Mouse (Mus musculus) hindlimb bud, embryonic 11.5 days (tissue): ENCODE data around the gene Ppm1l.
"Not testable (repeated sequence)": the region's sequence is repeated elsewhere in the genome, so short reads cannot be mapped to it uniquely, and the experiment has no call there.

ENCODE experiments used
- DNase-seq: peaks from one replicate; pipeline ENCODE4 v3.0.0-alpha.2; 2012; ENCODE audit warnings: low read depth, low spot score; ENCODE audit errors: extremely low spot score

Ppm1l gene

DNA sequence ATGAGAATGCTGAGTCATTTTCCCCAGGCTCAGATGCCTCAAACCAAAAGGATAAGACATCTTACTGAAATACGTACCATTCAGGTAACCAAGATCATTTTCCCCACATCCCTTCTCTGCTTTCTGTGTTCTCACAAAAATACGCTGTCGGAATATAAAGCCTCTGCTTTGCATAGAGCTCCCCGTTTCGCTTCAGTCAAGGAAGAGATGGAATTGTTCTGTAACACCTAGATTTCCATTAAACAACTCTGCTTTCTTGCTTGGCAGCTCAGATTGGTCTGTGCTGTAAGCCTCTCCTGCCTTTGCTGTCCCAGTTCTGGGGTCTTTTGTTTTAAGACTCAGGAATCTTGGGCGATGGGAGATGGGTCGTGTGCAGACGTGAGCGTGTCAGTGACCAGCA, 51.3 kb downstream of the Ppm1l start:
- no peak for DNase-seq

DNA sequence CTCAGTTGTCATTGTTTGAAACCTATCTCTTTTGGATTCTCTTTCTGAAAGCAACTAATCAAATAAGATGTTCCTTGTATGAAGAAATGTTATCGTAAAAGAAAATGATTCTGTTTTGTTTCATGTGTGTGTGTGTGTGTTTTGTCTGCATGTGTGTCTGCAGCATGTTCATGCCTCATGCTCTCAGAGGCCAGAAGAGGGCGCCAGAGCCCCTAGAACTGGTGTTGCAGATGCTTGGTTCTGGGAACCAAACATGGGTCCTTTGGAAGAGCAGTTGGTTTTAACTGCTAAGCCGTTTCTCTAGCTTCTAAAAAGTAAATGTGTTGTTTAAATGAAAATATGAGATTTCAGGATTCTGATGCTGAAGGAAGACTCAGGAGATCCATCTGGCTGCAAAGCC, 56.1 kb downstream of the Ppm1l start:
- DNase-seq: no peak

DNA sequence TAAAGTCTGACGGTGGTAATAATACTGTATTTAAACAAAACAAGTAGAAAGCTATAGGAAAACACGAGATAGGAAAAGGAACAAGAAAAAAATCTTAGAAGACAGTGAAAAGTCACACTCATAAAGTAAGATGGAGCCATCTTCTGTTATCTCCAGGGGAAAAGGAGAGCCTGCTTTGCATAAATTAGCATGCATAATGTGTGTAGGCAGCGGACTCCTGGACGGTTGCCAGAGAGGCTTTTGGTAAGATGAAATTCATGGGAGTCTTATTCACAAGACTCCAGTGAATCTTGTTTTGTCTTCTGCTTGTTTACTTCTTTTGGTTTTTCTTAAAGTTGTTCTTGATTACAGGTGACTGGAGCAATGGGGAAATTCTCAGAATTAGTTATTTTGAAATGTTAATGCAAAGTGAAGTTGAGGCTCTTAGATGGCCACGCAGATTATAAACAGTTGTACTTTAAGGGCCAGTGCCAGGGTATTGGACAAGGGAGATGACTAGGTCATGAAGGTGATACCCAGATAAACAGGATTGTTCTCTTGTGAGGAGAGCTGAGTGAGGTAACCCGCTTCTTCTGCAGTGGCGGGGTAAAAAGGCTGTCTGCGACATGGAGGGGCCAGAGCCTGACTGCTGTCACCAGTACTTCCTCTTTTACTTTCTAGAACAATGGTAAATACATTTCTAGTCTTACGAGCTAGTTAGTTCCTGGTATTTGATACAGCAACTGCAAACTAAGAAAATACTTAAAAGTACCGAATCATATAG, 57.1 kb downstream of the Ppm1l start:
- no peak for DNase-seq

DNA sequence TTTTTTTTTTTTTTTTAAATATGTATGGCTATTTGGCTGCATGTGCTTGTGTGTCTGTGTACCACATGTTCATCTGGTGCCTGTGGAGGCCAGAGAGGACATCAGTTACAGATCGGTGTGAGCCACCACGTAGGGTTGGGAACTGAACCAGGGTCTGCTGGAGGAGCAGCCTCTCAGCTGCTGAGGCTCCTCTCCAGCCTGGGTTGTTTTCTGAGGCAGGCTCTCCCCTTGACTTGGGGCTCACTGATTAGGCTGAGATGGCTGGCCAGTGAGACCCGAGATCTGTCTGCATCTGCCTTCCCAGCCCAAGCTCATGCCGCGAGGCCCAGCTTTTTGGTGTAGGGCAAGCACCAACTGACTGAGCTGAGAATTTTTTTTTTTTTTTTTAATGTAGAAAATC, 57.9 kb downstream of the Ppm1l start:
- DNase-seq: no peak

DNA sequence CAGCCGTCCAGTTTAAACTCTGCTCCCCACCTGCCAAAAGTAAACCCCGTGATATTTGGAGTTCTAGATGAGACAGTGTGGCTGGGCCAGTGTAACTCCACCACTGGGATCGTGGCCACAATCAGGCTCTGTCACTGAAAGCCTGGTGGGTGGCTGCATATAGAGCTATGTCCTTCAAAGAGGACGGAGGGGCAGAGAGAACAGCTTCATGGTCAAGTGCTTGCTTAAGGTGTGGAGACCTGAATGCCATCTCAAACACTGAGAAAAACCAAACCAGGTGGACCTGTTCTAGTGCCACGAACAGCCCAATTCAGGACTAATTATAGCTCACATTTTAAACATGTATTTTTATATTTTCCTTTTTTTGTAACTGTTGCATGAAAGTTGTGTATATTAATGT, 58.3 kb downstream of the Ppm1l start:
- DNase-seq: no peak

DNA sequence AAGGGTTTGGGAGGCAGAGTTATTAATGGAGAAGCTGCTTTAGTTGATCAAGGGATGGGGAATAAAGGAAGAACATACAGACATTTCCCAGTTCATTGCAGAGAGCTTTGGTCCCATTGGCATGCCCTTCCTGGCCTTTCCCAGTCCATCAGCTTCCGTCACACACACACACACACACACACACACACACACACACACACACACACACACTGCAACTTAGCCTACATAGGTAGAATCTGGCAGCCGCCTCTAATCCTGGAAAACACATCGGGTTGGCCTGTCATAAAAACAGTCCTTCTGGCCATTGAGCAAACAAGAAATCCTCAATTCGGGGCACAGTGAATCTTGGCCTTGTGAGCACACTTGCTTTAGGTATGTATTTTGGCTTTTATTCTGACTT, 64.6 kb downstream of the Ppm1l start:
- no peak for DNase-seq

DNA sequence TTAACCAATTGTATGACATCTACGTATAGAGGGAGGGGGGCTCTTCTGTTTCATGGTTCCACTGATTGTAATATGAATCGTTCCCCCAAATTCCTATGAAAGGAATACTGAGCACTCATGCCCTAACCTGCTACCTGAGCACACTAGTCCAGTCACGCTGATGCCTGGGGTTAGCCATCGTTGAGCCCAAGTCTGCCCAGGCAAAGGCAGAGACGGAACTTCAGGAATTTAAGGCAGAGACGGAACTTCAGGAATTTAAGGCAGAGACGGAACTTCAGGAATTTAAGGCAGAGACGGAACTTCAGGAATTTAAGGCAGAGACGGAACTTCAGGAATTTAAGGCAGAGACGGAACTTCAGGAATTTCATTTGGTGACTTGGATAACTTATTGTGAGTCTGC, 75.2 kb downstream of the Ppm1l start:
- not testable (repeated sequence) for DNase-seq

DNA sequence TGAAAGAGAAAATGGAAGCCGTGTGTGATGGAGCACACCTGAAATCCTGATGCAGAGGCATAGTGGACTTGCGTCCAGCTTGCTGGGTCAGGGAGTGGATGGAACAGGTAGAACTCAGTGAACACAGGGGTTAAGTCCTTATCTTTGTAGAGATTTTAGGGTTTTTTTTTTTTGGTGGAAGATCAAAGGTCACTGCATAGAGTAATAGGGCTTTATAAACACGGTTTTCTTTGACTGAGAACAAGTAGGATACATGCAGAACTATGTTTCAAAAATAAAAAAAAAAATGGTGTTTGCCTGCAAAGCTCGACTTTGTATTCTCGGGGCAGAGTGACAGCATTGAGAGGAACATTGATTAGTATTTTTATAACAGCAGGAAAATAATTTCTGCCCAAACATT, 75.6 kb downstream of the Ppm1l start:
- no peak for DNase-seq

DNA sequence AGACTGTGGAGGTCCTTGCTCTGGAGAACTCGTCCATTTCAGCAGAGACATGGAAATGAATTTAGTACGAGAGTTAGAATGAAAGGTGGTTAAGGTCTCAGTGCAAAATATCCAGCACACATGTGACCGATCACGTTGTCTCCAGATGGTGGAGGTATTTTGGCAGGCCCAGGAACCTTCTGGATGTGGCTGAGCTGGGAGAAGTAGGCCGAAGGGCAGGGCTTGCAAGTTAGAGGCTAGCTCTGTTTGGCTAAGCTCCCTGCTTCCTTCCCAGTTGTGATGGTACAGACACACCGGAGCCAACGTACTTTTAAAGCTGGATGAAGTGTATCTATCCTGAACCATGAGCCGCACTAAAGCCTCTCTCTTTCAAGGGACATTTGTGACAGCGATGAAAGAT, 76.4 kb downstream of the Ppm1l start:
- DNase-seq: no peak

DNA sequence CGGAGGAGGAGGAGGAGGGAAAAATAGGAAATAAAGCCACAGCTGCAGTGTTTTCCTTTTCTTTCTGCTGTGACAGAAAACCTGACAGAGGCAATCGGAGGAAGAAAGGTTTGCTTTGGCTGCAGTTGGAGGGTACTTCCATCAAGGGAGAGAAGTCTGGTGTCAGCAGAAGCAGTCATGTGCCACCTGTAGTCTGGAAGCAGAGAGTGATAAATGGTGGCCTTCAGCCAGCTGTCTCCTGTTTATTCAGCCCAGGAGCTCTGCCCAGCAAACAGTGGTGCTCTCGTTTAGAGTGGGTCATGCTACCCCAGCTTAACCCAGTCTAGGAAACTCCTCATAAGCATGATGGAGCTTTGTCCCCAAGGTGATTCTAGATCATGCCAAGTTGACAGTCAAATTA, 77.3 kb downstream of the Ppm1l start:
- DNase-seq: no peak

DNA sequence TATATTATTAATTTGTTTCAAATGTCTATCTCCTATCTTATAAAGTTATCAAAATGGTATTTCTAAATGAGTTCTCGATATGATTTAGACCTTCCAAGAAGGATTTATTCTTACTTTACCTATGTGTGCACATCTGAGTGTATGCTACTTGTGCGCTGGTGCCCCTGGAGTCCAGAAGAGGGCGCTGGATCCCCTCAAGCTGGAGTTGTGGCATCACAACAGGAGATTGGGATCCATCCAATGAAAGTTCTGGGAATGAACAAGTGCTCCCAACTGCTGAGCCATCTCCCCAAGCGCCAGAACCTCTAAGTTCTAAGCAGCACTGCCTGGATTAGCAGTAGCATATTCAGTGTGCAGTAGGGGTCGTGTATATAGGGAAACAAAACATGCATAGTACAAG, 78.4 kb downstream of the Ppm1l start:
- DNase-seq: no peak

DNA sequence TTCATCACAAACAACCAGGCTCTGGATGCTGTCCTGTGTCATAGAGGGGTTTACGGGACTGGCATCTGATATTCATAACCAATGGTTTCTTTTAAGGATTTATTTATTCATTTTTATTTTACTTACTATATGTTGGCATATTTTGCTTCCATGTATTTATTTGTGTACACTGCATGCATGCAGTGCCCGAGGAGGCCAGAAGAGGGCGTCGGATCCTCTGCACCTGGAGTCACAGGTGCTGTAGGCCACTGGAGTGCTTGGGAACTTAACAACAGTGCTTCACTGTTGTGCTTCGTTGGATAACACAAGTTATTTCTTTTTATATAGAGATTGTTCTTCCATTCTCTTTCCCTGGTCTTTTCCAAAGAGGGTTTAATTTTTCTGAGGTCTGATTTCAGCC, 81.1 kb downstream of the Ppm1l start:
- DNase-seq: no peak

DNA sequence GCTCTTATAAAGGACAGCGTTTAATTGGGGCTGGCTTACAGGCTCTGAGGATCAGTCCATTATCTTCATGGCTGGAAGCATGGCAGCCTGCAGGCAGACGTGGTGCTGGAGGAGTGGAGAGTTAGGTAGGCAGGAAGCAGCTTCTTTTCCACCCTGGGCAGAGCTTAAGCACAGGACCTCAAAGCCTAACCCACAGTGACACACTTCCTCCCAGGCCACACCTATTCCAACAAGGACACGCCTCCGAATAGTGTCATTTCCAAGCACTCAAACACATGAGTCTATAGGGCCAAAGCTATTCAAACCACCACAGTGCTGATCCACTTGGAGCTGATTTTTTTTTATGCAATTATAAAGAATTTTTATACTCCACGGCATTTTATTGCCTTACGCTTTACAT, 82.7 kb downstream of the Ppm1l start:
- no peak for DNase-seq

DNA sequence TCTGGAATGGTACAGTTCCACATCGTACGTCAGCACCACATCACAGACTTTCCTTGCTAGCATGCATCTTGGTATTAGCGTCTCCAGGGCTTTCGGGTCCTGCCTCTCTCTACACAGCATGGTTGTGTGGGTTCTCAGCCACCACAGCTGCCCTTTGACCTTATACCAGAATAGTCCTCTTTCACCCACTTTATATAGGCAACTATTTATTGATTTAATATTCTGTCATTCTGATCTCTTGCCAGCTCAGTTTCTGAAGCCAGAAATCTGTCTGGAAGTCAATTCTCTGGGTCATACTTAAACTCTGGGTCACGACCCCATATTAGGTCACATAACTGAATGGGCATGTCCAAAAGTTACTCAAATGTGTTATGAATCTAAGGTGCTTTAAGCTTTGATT, 86.5 kb downstream of the Ppm1l start:
- DNase-seq: no peak

DNA sequence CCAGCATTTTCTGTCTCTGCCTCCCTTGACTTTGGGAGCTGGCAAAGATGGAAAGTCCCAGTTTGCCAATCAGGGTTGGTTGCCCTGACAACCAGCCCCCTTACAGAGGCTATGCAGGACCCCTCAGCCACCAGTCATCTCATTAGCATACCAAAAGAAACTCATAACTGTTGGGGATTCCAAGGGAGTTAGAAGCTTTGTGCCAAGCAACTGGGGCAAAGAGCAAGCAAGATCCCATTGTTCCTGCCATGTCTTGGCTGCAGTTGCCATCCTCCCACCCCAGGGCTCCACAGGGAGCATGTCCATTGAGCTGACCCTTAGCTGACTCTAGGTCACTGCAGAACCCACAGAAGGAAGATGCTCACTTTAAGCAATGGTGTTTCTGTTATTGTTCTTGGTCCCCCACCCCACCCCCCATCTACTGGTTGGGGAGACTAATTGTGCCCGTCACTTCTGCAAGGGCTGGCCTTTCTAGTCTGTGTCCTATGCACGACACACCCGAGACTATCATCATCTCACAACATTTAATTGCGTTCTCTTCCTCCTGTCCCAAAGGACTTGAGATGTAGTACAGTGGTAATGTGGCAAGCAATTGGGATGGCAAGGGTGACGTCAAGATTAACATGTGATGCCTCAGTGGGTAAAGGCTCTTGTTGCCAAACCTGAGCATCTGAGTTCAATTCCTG, 89.7 kb downstream of the Ppm1l start:
- DNase-seq: no peak

DNA sequence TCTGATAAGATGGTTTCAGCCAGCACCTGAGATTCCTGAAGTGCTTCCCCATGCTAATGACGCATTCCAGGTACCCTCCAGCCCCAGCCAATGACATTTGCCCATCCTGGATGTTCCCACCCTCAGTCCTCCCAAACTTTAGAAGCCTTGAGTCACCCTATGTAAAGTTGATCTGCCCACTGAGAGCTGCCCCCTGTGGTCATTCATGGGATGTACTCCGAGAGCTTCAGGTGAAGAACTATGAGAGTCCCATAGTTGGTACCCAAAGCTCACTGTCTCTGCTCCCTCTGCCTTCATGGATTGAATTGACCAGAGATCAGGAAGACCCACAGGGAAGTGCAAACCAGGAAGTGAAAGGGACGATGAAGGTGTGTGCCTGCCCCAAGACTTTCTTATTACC, 91.4 kb downstream of the Ppm1l start:
- no peak for DNase-seq

DNA sequence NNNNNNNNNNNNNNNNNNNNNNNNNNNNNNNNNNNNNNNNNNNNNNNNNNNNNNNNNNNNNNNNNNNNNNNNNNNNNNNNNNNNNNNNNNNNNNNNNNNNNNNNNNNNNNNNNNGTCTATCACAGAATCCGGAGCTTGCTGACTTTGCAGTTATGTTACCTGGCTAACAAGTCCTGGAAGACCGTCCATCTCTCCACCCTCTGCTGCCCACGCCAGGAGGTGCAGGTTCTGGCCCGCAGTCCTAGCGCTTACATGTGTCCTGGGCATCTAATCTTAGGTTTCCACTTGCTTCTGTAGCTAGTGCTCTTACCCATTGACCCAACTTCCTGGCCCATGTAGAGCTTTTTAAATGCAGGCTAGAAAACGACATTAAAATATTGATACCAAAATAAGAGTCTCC, 99.5 kb downstream of the Ppm1l start:
- DNase-seq: no peak

DNA sequence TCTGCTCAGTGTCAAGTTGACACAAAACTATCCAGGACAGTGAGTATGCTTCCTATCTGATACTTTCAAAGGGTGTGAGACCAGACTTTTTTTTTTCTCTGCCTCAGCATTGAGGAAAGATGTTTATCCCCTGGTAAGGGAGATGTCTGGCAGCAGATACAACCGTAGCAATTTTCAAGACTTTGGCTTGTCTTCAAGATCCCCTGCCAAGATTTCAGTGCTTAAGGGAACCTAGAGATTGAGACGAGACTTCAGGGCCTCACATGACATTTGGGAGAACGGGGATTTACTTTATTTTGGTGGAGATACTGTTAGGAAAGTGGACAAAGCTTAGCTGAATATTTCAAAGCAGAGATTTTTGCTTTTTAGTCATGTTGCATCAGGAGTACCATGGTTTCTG, 106.1 kb downstream of the Ppm1l start:
- DNase-seq: no peak

DNA sequence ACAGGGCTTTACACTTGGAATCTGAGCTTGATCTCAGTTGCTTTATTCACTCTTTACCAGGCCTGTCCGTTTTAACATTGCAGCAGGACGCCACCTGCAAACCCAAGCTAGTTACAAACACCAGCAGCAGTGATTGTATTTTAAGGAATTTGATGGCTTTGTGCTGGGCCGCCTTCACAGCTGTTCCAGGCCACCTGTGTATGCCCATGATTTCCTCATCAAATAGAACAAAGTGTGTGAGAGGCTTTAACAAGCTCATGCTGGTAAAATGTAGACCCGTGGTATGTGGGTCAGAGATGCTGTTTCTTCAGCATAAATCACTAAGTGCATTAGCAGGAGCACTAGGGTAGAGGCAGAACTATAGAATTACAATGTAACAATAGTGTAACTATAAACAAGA, 106.7 kb downstream of the Ppm1l start:
- peak; percentile 47 for DNase-seq

DNA sequence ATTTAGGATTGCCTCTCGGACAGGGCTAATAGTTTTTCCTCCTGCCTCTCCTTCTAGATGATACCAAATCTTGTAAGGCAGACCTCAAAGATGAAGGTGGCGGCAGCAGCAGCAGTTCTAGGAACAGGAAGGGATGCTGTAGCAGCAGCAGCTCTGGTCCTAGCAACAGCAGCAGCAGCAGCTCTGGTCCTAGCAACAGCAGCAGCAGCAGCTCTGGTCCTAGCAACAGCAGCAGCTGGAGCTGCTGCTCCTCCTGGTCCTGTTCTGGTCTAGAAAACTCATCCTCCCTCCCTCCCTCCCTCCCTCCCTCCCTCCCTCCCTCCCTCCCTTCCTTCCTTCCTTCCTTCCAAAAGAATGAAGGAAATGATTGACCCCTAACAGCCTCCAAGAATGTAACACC, 108.1 kb downstream of the Ppm1l start:
- not testable (repeated sequence) for DNase-seq

DNA sequence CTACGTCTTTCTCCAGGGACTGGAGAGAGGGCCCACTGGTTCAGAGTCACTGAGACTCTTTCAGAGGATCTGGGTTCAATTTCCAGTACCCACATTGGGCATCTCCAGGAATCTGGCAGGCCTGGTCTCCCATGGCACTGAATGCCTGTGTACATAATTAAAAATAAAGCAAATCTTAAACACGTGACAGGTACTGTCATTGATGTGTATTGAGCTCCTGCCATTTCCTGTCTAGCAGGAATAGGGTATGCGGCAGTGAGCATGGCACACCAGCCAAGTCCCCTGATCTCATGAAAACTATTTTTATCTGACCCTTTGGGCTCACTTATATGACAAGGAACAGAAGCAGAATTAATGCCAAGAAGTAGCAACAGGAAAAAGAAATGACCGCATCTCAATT, 110.6 kb downstream of the Ppm1l start:
- no peak for DNase-seq

DNA sequence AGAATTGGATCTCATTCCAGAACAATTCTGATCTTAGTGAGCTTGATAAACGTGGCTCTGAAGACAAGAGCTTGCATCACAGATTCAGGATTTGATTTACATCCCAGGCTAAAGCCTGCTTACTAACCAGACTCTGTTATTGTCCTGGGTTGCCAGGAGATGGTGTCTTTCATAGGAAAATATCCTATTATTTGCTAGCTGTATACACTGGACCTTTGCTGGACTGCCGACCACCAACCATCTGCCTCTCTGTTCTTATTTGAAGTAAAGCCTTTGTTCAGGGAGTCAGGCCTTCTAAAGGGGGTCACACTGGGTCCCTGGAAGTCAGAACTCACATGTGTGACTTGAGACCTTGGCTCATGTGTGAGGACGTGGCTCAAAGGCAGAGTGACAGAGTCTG, 111.6 kb downstream of the Ppm1l start:
- no peak for DNase-seq

DNA sequence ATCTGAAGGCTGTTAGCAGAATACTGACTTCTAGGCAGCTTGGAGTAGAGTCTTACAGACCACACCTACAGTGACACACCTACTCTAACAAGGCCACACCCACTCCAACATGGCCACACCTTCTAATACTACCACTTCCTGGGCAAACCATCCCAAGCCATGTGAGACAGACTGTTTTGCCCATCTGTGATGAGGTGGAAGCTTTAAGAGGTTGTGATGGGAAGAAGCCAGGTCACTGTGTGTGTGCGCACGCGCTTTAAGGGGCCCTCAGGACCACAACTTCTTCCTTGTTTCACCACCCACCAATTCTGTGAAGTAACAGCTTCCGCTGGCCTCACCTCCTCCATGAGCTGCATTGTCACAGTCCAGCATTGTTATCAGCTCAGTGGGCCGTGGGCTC, 112.7 kb downstream of the Ppm1l start:
- DNase-seq: no peak
